Mouse (Mus musculus) neural tube, embryonic 14.5 days (tissue): ENCODE data around the gene Ttll5. TPM values are rescaled to one million over a fixed set of nuclear protein-coding genes. Genes with fewer than 3 reads are reported as not detected.

ENCODE experiments used
- ATAC-seq: fragments of 200-750 bp; cut with Nextera tagmentation; 2 replicates; pipeline ENCODE4 v1.8.0; 2017; ENCODE audit warnings: low read depth, mild to moderate bottlenecking, moderate TSS enrichment, moderate library complexity
- H3K27ac ChIP-seq: fragments of 300-500 bp; sonication (generic); 2 replicates; pipeline ENCODE4 v1.5.1; 2014; ENCODE audit warnings: low read depth, mild to moderate bottlenecking, control low read depth, low read length, moderate library complexity, mixed read lengths
- H3K27me3 ChIP-seq: fragments of 300-500 bp; sonication (generic); 2 replicates; pipeline ENCODE4 v1.6.1; 2014; ENCODE audit warnings: low read length; ENCODE audit not compliant: control insufficient read depth, insufficient read depth
- H3K36me3 ChIP-seq: fragments of 300-500 bp; sonication (generic); 2 replicates; pipeline ENCODE4 v1.6.1; 2014; ENCODE audit warnings: low read length, mixed read lengths; ENCODE audit not compliant: control insufficient read depth, insufficient read depth
- H3K4me1 ChIP-seq: fragments of 300-500 bp; sonication (generic); 2 replicates; pipeline ENCODE4 v1.6.1; 2014; ENCODE audit warnings: low read length; ENCODE audit not compliant: control insufficient read depth, insufficient read depth
- H3K4me2 ChIP-seq: fragments of 300-500 bp; sonication (generic); 2 replicates; pipeline ENCODE4 v1.6.1; 2014; ENCODE audit warnings: mild to moderate bottlenecking, low read depth, low read length, control low read depth
- H3K4me3 ChIP-seq: fragments of 300-500 bp; sonication (generic); 2 replicates; pipeline ENCODE4 v1.5.1; 2014; ENCODE audit warnings: low read depth, low read length, control low read depth, mixed read lengths
- H3K9ac ChIP-seq: fragments of 300-500 bp; sonication (generic); replicated peaks from 2 replicates; pipeline ENCODE4 v1.6.1; 2014; ENCODE audit warnings: low read depth, mild to moderate bottlenecking, control low read depth, low read length, mixed read lengths
- H3K9me3 ChIP-seq: fragments of 300-500 bp; sonication (generic); 2 replicates; pipeline ENCODE4 v1.6.1; 2016; ENCODE audit warnings: low read length; ENCODE audit not compliant: control insufficient read depth
- WGBS: fragments of 180-500 bp; shearing (Covaris S2); extraction: QIAGEN DNeasy Blood & Tissue Kit; methylation state at CpG from one replicate; pipeline ENCODE4 v1.1.7; 2014; 5-methylcytosine and 5-hydroxymethylcytosine counted together
- polyA plus RNA-seq: library from polyadenylated mRNA; unstranded; fragments of >200 nt; fragmentation: Nextera tagmentation; extraction: Ambion mirVana; gene quantifications from 2 replicates; pipeline ENCODE4 v1.2.1, GENCODE M21; 2014

The Ttll5 gene
- polyA plus RNA-seq = 16.8 and 18.0 TPM in 2 replicates

DNA sequence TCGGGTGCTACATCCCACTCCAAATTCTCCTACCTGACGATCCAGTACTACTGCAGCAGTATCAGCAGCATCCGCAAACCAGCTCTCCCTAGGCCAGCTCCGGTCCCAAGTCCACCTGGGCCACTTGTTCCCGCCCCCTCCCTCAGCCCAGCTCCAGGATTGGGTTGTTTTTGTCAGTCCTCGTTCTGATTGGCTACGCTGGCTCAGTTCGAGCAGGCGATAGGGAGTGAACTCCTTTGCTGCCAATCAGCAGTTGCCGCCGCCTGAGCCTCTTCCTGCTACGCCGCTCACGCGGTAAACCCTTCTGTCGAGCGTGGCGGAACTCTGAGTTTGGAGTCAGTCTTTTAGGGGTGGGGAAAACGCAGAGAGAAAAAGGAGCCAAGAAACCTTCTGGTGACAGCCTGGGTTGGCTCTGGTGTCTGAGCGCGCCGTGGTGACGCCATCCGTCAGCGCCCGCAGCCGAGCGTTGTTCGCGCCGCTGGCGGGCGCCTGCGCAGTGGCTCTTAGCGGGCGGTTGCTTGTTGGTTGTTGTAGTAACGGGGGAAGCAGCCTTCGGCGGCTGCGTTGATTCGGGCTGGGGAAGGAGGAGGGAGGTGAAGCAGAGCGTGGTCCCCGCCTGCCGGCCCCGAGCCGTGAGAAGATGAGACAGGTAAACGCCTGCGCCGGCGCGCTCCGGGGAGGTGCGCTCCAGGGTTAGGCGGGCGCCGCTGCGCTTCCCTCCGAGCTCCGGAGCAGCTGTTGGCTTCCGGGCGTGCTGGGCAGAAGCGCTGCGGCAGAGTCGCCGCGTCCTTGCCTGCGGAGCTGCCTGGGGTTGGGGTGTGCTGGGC lies at the start of gene Ttll5, which contains the start of gene Erg28:
Ttll5 (plus strand) TSS at position 222 of the 827 bp plus-strand sequence.
Erg28 (minus strand) TSS at position 113 of the 827 bp plus-strand sequence.
- Histone ChIP-seq H3K4me2 (peak within 1 kb of the TSS; percentile 70), H3K4me1 (peaks cover 9% of the 10 kb centered on the region; the same call in 1 of the 2 replicates), H3K4me3 (peak within 1 kb of the TSS; percentile 58), H3K36me3 (peaks cover 7% of the 10 kb centered on the region; the same call in 1 of the 2 replicates), H3K9me3 (no peaks in the 10 kb centered on the region), H3K27ac (peak within 1 kb of the TSS; percentile 92), H3K27me3 (no peaks in the 10 kb centered on the region), H3K9ac (peak within 1 kb of the TSS; percentile 66)
- under 1% methylated on average over 67 of the region's 67 CpGs for WGBS
- ATAC-seq = peak; percentile 99

DNA sequence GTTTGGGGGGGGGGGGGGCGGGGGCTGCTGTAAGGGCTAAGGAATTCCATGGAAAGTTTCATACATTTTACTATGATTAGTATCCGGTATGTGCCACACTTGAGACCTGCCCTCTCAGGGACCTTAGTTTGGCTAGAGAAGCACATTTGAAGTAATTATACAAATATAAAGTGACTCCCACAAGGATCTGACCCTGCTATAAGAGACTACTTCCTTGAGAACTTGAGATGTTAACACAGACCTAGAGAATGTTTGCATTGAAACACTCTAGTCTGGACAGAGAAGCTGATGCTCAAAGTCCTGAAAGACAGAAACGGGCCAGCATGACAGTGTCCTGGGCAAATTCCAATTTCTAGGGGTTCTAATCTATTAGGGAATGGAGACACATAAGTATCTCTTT lies 45.5 kb upstream of the Ttll5 start:
- ATAC-seq = no peak
- Histone ChIP-seq H3K36me3 (no peaks in the 10 kb centered on the region), H3K4me3 (no peak overlapping the region), H3K4me2 (no peak overlapping the region), H3K27me3 (no peaks in the 10 kb centered on the region), H3K27ac (no peak overlapping the region), H3K4me1 (no peaks in the 10 kb centered on the region), H3K9ac (no peak overlapping the region), H3K9me3 (no peaks in the 10 kb centered on the region; the same call in 1 of the 2 replicates)
- WGBS = 86% methylated on average over 3 of the region's 3 CpGs

DNA sequence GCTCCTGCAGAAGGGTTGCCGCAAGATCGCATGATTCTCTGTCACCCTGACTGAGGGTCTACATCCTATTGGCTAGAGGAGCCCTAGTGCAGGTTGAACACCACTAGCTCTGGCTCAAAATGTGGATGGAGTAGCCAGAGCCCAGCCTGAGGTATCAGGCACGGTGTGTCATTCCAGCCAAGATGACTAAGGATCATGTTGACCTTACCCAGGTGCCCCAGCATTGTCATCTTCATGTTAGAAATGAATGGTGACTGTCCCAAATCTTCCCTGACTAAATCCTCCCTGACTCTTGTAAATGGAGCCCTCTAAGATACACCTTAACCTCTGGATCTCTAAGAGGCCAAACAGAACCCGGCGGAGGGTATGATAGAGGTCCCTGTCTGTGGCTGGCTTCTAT lies 44.8 kb upstream of the Ttll5 start:
- Histone ChIP-seq H3K4me1 (no peaks in the 10 kb centered on the region), H3K27ac (no peak overlapping the region), H3K4me3 (no peak overlapping the region), H3K27me3 (no peaks in the 10 kb centered on the region), H3K4me2 (no peak overlapping the region), H3K9me3 (no peaks in the 10 kb centered on the region), H3K9ac (no peak overlapping the region), H3K36me3 (no peaks in the 10 kb centered on the region)
- WGBS = 95% methylated on average over 5 of the region's 5 CpGs
- ATAC-seq = no peak

DNA sequence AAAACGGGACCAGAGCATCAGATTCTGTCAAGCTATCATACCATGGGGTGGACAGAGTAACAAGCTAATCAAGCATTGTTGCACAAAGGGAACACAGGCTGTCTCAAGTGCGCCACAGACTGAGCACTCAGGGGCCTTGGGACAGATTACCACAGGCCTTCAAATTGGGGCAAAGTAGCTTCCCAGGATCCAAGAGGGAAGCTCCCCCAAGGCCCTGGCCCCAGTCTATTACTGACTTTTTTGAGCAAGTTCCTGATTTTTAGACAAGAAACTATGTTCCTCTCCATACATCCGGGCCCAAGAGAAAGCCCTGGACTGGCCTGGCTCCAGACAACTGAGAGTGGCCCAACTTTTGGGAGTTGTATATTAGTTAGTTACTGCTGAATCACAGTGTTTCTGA lies 42.9 kb upstream of the Ttll5 start:
- H3K9ac ChIP-seq = no peak overlapping the region
- no peaks in the 10 kb centered on the region for H3K27me3 ChIP-seq
- no peak overlapping the region for H3K27ac ChIP-seq
- no peak overlapping the region for H3K4me3 ChIP-seq
- H3K4me2 ChIP-seq = no peak overlapping the region
- WGBS = 95% methylated on average over 3 of the region's 3 CpGs
- H3K4me1 ChIP-seq = no peaks in the 10 kb centered on the region
- H3K9me3 ChIP-seq = no peaks in the 10 kb centered on the region
- H3K36me3 ChIP-seq = no peaks in the 10 kb centered on the region
- no peak for ATAC-seq

DNA sequence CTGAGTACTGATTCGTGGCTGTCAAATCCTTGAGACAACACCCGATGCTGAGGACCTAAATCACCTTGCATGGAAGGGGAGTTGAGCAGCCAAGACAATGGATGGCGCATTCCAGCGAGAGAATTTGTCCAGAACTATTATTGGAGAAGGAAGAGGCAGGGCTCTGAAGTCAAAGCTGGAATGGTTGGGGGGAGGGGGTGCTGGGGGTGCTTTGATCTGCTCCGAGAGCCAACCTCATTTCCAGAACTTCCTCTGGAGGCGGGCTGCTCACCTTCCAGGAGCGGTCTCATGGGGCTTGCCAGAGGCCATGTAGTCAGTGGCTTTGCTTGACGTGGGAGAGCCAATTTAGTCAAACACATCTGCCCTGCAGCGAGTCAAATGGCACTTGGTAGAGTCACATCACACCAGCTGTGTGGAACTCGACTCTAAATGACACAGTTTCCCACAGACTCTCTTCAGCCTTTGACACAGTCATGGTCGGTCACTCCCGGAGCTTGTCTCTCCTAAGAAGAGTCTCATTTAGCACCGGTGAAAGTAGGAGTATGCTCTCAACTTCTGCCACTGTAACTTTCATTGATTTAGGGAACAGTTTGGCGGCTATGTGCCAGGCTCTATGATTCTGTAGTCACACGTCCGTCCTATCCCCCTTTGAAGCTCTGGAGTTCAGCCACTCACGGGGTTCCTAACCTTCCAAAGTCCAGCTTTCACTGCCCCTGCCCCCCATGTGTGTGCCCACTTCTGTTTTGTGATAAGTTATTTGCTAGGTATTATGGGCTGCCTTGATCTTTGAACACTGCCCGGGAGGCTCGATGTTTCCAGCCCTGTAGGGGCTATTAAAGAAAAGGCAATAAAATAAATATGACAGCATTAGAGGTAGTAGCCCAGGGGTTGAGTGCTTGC lies 39.3 kb upstream of the Ttll5 start:
- 56% methylated on average over 19 of the region's 19 CpGs for WGBS
- H3K36me3 ChIP-seq = no peaks in the 10 kb centered on the region
- no peaks in the 10 kb centered on the region for H3K9me3 ChIP-seq
- H3K4me2 ChIP-seq = no peak overlapping the region
- no peaks in the 10 kb centered on the region for H3K4me1 ChIP-seq
- H3K27ac ChIP-seq = no peak overlapping the region
- H3K27me3 ChIP-seq = no peaks in the 10 kb centered on the region
- no peak overlapping the region for H3K9ac ChIP-seq
- no peak for ATAC-seq
- no peak overlapping the region for H3K4me3 ChIP-seq

DNA sequence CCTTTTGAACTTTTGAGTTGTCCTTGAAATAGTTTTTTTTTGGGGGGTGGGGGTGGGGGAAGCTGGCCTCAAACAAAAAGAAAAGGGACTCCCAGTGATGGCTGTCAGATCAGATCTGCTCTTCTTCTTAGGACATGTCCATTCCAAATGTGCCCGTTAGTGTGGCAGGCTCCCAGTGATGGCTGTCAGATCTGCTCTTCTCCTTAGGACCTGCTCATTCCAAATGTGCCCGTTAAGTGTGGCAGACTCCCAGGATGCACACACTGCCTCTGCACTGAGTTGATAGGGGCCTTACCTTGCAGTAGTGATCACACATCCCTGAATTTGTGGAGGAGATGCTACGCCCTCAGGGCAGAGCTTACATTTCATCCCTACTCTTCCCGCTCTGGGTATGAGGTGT lies 32.3 kb upstream of the Ttll5 start:
- H3K4me2 ChIP-seq = no peak overlapping the region
- WGBS = 88% methylated on average over 4 of the region's 4 CpGs
- H3K9ac ChIP-seq = no peak overlapping the region
- no peaks in the 10 kb centered on the region for H3K4me1 ChIP-seq
- no peaks in the 10 kb centered on the region for H3K9me3 ChIP-seq
- no peak overlapping the region for H3K27ac ChIP-seq
- no peaks in the 10 kb centered on the region for H3K36me3 ChIP-seq
- H3K4me3 ChIP-seq = no peak overlapping the region
- no peaks in the 10 kb centered on the region for H3K27me3 ChIP-seq
- no peak for ATAC-seq

DNA sequence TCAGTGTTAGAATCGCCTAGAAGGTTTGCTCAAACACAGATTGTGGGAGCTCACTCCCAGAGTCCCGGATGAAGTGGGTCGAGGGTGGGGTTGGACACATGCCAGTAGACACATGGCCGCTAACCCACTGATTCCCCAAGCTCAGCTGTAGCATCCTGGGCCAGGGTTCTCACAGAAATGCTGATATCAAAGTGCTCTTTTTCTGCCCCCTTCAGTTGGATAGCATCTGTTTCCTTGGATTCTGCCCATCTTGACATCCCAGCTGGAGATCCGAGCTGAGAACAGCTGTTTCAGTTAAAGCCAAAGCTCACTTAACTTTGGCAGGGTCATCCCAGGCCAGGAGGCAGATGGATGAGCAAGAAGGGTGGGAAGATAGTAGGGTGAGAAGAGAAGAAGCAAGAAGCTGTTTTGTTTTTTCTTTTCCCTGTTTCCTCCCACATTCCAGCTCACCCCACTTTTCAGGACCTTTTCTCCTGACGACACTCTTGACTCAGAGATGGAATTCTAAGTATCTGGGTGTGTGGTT lies 31.6 kb upstream of the Ttll5 start:
- H3K4me2 ChIP-seq = no peak overlapping the region
- no peaks in the 10 kb centered on the region for H3K27me3 ChIP-seq
- no peak overlapping the region for H3K27ac ChIP-seq
- H3K36me3 ChIP-seq = no peaks in the 10 kb centered on the region
- ATAC-seq = no peak
- no peak overlapping the region for H3K4me3 ChIP-seq
- no peaks in the 10 kb centered on the region for H3K4me1 ChIP-seq
- WGBS = 66% methylated on average over 6 of the region's 6 CpGs
- H3K9ac ChIP-seq = no peak overlapping the region
- H3K9me3 ChIP-seq = no peaks in the 10 kb centered on the region

DNA sequence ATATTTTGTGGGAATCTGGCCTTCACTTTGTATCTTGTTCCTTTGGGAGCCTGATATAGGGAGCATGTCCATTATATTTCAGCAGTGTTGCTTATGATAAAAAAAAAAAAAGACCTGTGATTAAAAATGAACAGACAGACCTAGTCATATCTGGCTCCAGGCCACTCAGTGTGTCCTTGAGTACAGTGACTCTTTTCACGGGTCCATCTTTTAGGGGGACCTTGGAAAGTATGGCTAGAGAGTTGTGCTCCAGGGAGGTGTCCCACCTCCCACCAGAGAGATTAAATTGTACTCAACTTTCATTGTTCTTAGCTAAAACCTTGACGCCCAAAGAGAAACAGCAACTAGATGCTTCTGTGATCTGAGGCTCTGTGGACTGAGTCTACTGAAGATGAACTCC lies 30.4 kb upstream of the Ttll5 start:
- Histone ChIP-seq H3K36me3 (no peaks in the 10 kb centered on the region), H3K4me1 (no peaks in the 10 kb centered on the region), H3K27ac (no peak overlapping the region), H3K4me2 (no peak overlapping the region), H3K9me3 (no peaks in the 10 kb centered on the region), H3K9ac (no peak overlapping the region), H3K27me3 (no peaks in the 10 kb centered on the region), H3K4me3 (no peak overlapping the region)
- 86% methylated on average over 2 of the region's 2 CpGs for WGBS
- no peak for ATAC-seq
